Mouse (Mus musculus) bone marrow macrophage, adult 2 months (primary cell): ENCODE data around the gene Cd34.

ENCODE experiments used
- CTCF ChIP-seq: IDR thresholded peaks from 2 replicates; pipeline ENCODE4 v1.5.1; 2012; ENCODE audit warnings: low read depth, mild to moderate bottlenecking, low read length, moderate library complexity
- POLR2A ChIP-seq: IDR thresholded peaks from 2 replicates; pipeline ENCODE4 v1.6.1; 2012; ENCODE audit warnings: mild to moderate bottlenecking, low read depth, low read length, borderline replicate concordance

DNA sequence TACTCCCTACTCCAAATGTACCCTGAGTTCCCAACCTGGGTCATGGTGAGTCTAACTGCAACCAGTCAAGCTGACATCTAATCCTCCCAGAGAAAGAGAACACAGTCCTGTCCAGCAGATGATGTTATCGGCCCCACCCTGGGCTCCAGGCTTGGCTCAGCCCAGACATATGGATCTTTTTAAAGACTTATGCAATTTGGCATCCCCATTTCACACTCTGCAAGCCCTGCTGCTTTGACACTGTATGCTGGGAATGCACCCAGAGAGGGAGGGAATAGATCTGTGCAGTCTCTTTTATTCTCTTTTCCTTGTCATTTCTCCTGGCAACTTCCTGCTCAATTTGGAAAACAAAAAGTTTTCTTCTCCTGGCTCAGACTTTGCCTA lies 8.7 kb upstream of the Cd34 start:
- no peak for TF ChIP-seq POLR2A
- no peak for TF ChIP-seq CTCF
